Mouse (Mus musculus) 3134 (cell line): Measurements from ENCODE around the gene Mup22.
"Not testable (repeated sequence)": the region's sequence is repeated elsewhere in the genome, so short reads cannot be mapped to it uniquely, and the experiment has no call there.

Experiments used
- DNase-seq: peaks from one replicate; pipeline ENCODE4 v3.0.0-alpha.2; 2011; ENCODE audit warnings: low spot score; ENCODE audit not compliant: insufficient read length; ENCODE audit errors: extremely low read depth

Mup22 gene

DNA sequence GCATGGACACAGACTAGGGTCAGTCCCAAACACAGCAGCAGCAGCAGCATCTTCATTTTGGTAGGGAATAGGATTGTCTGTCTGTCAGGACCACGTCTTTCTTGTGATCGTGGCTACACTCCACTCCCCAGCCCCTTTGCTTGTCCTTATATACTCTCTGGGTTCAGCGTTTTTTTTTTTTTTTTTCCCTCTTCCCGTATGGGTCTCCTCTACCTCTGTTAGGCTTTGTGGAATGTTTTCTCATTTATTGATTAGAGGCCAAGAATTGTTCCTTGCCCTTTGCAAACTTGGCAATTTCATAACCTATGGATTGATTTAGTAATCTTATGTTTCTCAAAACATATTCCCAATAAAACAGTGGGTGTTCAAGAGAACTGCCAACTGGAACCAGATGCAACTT lies at the start of gene Mup22:
Gene Mup22, minus strand, starts transcription at position 101 of the 400 bp plus-strand sequence.
- DNase-seq, result not testable (repeated sequence)

DNA sequence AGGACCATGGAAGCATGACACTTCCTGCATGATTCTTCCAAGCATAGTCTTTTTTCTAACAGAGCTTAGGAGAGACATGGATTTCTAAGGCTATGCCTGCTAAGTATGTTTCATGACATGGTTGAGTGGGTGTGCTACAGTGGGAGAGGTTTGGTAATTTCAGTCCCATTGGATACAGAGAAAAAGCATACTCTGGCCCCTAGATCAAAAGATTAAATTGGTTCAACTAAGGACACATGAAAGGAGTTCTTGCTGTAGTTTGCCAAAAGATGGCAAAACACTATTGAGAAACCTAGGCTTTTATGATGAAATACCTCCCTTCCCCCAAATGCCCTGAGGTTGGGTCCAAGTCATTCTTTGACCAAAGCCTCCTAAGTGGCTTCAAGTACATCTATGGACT lies 19.6 kb upstream of the Mup22 start:
- not testable (repeated sequence) for DNase-seq
